8 mouse cellular contexts compared by ENCODE assay signal in genomic region chr9:108578545-108579343, GRCm38 (mm10). TPM values are rescaled to one million over a fixed set of nuclear protein-coding genes. Genes with fewer than 3 reads are reported as not detected.
DNase-seq lines count a peak whose midpoint lies in the region; ATAC-seq and TF ChIP-seq lines count a peak whose summit lies in the region.

Gene Wdr6, minus strand, starts transcription at chr9:108578739.

- ATAC-seq in G1E (ENCODE audit: extremely low read depth, insufficient number of reproducible peaks, low FRiP score, poor library complexity, severe bottlenecking) = peak; percentile 97
- peak; percentile 98 for ATAC-seq in forebrain, embryonic 16.5 days
- peak; percentile 97 for ATAC-seq in lung, embryonic 14.5 days (ENCODE audit: insufficient read depth)

- WGBS in forebrain, embryonic 16.5 days = 3% methylated on average over 51 of the region's 51 CpGs
- 4% methylated on average over 51 of the region's 51 CpGs for WGBS in lung, embryonic 14.5 days

- H3K27me3 ChIP-seq in G1E (ENCODE audit: insufficient read depth, low read length) = no peaks in the 10 kb centered on the region
- no peaks in the 10 kb centered on the region for H3K27me3 ChIP-seq in forebrain, embryonic 16.5 days (replicated peaks; ENCODE audit: control insufficient read depth, insufficient read depth, low read length)
- no peaks in the 10 kb centered on the region for H3K27me3 ChIP-seq in lung, embryonic 14.5 days (ENCODE audit: insufficient read depth, low read length)

- intact Hi-C loops in heart, postnatal 36 days (cut with DNase I) = no loop called here

- peaks cover 84% of the 10 kb centered on the region for H3K36me3 ChIP-seq in G1E (replicated peaks)
- peaks cover 11% of the 10 kb centered on the region for H3K36me3 ChIP-seq in forebrain, embryonic 16.5 days (ENCODE audit: control insufficient read depth, insufficient read depth)
- peaks cover 30% of the 10 kb centered on the region for H3K36me3 ChIP-seq in lung, embryonic 14.5 days (ENCODE audit: insufficient read depth)

- H3K4me1 ChIP-seq in G1E (ENCODE audit: insufficient read depth, low read depth, low read length) = peaks cover 51% of the 10 kb centered on the region
- H3K4me1 ChIP-seq in forebrain, embryonic 16.5 days (replicated peaks; ENCODE audit: control insufficient read depth, insufficient read depth, low read length) = peaks cover 40% of the 10 kb centered on the region
- H3K4me1 ChIP-seq in lung, embryonic 14.5 days (ENCODE audit: insufficient read depth) = peaks cover 15% of the 10 kb centered on the region

- H3K9ac ChIP-seq in forebrain, embryonic 16.5 days (replicated peaks; ENCODE audit: low read depth, low read length) = peak within 1 kb of the TSS; percentile 92
- peak within 1 kb of the TSS; percentile 87 for H3K9ac ChIP-seq in lung, embryonic 14.5 days

- DNase-seq in G1E (ENCODE audit: low spot score) = peak; percentile 97
- DNase-seq in cerebellum, adult 18-20 months = peak; percentile 82 to 91
- peak; percentile 85 to 86 for DNase-seq in heart, postnatal 36 days
- DNase-seq in layer of hippocampus, adult 2 months (ENCODE audit: low spot score in 2 of 2) = peak; percentile 85 to 90
- peak; percentile 97 for DNase-seq in lung, embryonic 14.5 days
- DNase-seq in ovary, adult 18-20 months (ENCODE audit: low spot score) = peak; percentile 94
- DNase-seq in thymus, postnatal 0 days (ENCODE audit: low spot score) = peak; percentile 95

- no peaks in the 10 kb centered on the region for H3K9me3 ChIP-seq in G1E (replicated peaks)
- H3K9me3 ChIP-seq in forebrain, embryonic 16.5 days (ENCODE audit: control insufficient read depth, low read length) = no peaks in the 10 kb centered on the region
- no peaks in the 10 kb centered on the region for H3K9me3 ChIP-seq in lung, embryonic 14.5 days (ENCODE audit: low read depth, low read length)

- H3K4me2 ChIP-seq in forebrain, embryonic 16.5 days (ENCODE audit: low read length) = peak within 1 kb of the TSS; percentile 61
- H3K4me2 ChIP-seq in lung, embryonic 14.5 days = peak within 1 kb of the TSS; percentile 85

- H3K4me3 ChIP-seq in G1E (ENCODE audit: low read depth, low read length) = peak within 1 kb of the TSS; percentile 83
- peak within 1 kb of the TSS; percentile 91 for H3K4me3 ChIP-seq in forebrain, embryonic 16.5 days (replicated peaks; ENCODE audit: low read length)
- peak within 1 kb of the TSS; percentile 85 for H3K4me3 ChIP-seq in layer of hippocampus, adult 2 months
- H3K4me3 ChIP-seq in lung, embryonic 14.5 days (ENCODE audit: low read depth, low read length) = peak within 1 kb of the TSS; percentile 65

- no peak for TF ChIP-seq CTCF in G1E (IDR thresholded peaks at IDR 0.05; ENCODE audit: low read depth, low read length)
- no peak for TF ChIP-seq CTCF in layer of hippocampus, adult 2 months (conservative IDR thresholded peaks at IDR 0.05)
- TF ChIP-seq CTCF in lung, embryonic 14.5 days (IDR thresholded peaks at IDR 0.05; ENCODE audit: low read depth) = no peak

- H3K27ac ChIP-seq in forebrain, embryonic 16.5 days (ENCODE audit: low read length) = peak within 1 kb of the TSS; percentile 92
- H3K27ac ChIP-seq in layer of hippocampus, adult 2 months = peak within 1 kb of the TSS; percentile 95
- H3K27ac ChIP-seq in lung, embryonic 14.5 days (ENCODE audit: low read depth) = peak within 1 kb of the TSS; percentile 93

RNA-seq across cellular contexts. Expression of gene Wdr6, which starts in this region (rescaled TPM):
- total RNA-seq in G1E (2014; fragmentation: Nextera tagmentation) (22.6 and 27.6 TPM in 2 replicates), G1E (2017) (36.3 and 39.2 TPM in 2 replicates)
- 16.9 and 30.0 TPM in 2 replicates for polyA plus RNA-seq in G1E (2012)
- 209 and 267 TPM in 2 replicates for polyA plus RNA-seq in forebrain, embryonic 16.5 days (2015; fragmentation: Nextera tagmentation; extraction: Ambion mirVana)
- 10 to 100 TPM; 12.1 to 19.5 TPM for total RNA-seq in heart, postnatal 36 days (2021)
- 100 to 1,000 TPM; 119 to 129 TPM for total RNA-seq in layer of hippocampus, adult 2 months (2021)
- 106 and 117 TPM in 2 replicates for polyA plus RNA-seq in lung, embryonic 14.5 days (2014; fragmentation: Nextera tagmentation; extraction: Ambion mirVana)
- polyA plus RNA-seq in thymus, postnatal 0 days (2015; fragmentation: Nextera tagmentation; extraction: Ambion mirVana) = 44.3 and 47.0 TPM in 2 replicates

Comparison
In these comparisons a context has a peak if more than half of its experiments do, and no peak if none do; other contexts are left out.
1. Peak in every context shown above with its lines: DNase-seq, ATAC-seq, H3K4me3 ChIP-seq and H3K27ac ChIP-seq.